Mouse (Mus musculus) gastrocnemius, adult 18-20 months (tissue): Measurements from ENCODE around the gene Tex14. TPM values are rescaled to one million over a fixed set of nuclear protein-coding genes. Genes with fewer than 3 reads are reported as not detected.

Experiments used
- DNase-seq: peaks from one replicate; pipeline ENCODE4 v3.0.0; 2021; ENCODE audit warnings: low spot score
- total RNA-seq, 2 experiments: library from RNA; stranded (reverse); gene quantifications; 2 replicates each; pipeline ENCODE4 v1.2.3; 2021

The Tex14 gene
- total RNA-seq, 2 experiments from 2014 or later = 0.14 TPM

DNA sequence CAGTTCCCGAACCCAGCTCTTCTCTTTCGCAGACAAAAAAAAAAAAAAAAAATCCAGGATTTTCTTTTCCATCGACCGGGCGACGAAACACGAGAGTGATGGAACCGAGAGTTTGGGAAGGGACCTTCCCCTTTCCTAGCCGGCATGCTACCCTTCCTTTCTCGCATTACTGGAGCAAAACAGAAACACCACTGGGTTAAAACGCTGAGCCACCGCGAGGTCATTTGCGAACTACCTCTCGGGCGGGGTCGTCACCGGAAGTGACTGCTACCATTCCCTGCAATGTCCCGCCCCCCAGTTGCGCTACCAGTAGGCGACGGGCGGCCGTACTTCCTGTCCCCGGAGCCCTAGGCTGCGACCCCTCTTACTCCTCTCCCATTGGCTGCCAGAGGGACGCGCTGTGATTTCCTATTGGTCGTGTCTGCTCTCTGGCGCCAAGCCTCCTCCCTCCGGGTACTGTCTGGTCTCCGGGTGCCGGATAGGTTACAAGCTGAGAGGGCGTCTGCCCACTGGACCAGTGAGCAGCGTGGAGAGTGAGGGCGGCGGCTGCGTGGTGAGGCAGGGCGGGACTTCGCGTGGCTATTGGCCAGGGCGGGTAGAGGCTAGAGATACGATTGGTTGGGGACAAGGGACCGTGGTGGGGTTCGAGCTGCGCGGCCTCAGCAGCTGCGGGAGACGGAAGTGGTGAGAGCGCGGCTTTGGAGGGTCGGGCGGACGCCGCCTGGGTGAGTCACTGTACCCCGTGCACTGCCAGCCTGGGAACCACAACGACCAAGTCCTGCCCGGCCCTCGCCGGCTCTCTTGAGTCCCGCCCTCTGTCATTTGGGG is 186.9 kb downstream of the Tex14 start, which contains the start of gene Mtmr4:
Gene Mtmr4 (plus strand): TSS at position 637 of the 828 bp plus-strand sequence.
- DNase-seq = peak; percentile 100

DNA sequence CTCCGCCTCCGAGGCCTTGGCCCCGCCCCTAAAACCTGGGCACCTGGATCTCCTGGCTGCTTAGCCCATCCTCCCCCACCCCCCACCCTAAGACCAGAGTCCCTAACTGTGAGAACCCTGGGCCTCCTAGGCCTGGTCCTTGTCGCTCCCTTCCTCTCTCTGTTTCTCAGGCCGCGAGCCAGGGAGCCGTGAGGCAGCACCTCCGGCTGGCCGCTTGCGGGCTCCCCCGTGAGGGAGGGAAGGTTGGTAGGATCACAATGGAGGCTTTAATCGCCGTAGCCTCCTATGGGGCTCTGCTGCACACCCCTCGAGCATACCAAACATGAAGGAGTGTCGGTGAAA is 187.5 kb downstream of the Tex14 start:
- DNase-seq = no peak

DNA sequence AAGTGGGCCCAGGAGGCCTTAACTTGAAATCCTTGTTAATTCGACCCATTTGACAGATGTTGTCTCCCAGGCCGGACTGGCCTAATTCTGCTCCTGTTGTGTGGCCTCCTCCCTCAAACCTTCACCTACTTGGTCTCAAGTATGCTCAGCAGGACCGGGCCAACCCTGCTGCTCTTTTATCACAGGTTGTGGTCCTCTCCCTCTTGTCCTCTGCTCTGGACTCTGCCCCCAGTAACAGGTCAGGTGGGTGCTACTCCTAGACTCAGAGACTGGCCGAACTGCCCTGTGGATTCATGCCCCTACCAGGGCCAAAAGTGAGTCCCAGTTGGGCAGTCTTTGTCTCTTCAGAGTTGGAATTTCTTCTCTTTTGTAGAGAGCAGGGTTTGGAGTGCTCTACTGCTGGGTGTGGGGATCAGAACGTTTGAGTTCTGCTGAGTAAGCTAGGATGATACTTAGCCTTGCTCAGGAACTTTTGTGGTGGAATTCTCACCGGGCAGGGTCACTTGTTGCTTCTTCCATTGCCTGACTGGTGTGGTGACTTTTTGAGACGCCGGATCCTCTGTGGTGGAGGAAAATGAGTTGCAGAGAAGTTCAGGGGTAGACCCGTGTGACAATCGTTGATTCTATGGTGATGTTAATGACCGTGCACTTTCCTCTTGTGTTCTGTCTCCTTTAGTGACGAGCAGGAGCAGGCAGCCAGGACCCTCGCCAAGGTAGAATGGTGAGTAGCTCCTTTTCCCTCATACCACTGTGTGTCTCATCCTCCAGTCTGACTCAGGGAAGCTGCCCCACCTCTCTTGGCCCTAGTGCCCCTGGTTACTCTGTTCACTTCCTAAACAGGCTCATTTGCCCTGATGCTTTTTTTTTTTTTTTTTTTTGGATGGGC is 188.1 kb downstream of the Tex14 start:
- DNase-seq = no peak

DNA sequence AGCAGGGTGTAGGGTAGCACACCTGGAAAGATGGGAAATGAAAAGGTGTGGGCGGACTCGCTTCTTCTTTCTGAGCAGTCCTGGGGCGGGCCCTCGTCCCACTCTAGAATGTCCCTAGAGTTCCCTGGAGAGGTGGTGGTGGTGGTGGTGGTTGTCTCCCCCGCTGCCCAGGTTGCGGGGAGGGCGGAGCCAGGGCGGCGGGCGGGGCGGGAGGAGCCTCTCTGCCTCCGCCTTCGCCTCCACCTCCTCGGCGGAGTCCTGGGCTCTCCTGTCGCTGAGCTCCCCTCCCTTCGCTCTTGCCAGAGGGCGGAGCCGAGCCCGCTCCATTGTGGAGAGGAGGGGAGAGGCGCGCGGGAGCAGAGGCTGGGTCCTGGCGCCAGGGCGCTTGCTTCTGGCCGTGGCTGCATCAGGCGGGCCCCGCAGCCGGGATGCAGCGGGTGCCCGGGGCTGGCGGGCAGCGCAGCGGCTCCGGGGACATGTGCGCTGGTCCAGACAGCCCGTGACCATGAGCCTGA is 190.5 kb downstream of the Tex14 start:
- peak; percentile 82 for DNase-seq

DNA sequence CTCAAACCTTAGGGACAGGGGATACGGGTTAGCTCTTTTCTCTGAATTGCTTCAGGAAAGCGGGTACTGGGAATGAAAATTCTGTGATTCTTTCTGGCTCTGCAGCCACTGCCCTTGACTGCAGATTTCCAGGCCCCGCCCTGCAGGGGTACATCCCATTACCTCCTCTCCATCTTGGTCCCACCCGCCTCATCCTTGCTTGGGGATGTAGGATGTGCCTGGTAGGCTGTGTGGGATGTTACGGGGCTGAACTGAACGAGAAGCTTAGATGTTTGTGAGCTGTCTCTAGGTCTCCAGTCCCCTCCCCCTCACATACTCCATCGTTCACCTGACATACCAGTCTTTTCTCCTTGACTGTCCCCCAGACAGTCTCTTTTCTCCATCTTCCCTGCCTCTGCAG is 191.1 kb downstream of the Tex14 start:
- no peak for DNase-seq

DNA sequence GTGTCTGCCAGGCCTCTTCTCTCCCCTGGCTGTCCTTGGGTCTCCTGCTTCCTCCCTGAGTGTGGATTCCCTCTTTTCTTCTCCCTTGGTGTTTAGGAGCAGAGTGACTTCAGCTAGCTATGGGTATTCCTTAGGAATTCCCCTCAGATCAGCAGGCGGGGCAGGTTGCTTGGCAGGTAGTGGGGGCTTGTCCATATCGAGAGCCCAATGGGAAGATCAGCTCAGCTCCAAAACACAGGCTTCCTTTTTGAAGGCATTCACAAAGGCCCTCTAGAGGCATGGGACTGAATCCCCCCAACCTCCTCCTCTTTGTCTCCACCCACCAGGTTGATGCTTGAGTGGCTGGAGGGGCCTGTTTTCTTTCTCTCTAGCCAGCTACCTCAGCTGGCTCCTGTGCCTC is 191.6 kb downstream of the Tex14 start:
- DNase-seq = no peak

DNA sequence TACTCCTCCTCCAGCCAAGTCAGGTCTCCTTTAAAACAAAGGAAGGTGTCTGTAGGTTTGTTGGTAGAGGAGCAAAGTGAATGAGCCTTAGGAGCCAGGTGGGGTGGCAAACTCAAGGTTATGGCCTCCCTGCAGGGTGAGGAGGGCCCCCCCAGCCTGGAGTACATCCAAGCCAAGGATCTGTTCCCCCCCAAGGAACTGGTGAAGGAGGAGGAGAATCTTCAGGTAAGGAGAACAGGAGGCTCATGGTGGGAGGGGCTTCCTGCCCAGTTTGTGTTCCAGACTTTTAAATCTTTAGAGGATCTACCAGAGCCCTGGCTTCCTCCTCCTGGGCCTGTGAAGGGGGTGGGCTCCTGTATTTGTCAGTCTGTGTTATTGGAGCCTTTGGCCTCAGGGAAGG is 192.2 kb downstream of the Tex14 start:
- DNase-seq = no peak

DNA sequence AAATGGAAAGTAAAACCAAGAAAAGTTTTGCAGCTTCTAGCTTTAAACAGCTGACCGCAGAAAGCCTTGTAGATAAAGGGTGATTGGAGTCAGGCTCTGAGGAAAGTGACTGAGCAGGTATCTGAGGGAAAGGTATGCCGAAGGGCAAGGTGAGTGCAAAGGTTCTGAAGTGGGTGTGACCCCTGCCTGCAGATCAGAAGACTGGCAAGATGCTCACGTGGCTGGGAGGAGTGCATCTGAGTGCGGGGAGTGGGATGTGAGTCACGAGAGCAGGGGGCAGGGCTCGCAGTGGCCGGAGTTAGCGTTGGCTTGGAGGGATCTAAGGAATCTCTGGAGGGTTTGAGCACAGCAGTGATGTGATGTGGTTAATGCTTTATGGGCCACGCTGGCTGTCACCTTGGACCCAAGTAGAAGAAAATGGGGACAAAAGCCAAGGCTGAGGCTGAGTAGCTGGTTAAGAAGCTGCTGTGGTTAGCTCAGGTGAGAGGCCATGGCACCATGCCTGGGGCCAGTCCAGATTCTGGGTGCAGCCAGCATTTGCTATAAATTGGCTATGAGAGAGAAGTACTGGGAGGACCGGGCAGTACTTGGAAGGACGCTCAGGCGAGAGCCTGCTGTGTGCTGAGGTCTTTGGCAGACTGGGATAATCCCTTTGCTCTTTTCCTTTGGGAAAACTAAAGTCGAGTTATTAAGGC is 194.7 kb downstream of the Tex14 start:
- DNase-seq = no peak

DNA sequence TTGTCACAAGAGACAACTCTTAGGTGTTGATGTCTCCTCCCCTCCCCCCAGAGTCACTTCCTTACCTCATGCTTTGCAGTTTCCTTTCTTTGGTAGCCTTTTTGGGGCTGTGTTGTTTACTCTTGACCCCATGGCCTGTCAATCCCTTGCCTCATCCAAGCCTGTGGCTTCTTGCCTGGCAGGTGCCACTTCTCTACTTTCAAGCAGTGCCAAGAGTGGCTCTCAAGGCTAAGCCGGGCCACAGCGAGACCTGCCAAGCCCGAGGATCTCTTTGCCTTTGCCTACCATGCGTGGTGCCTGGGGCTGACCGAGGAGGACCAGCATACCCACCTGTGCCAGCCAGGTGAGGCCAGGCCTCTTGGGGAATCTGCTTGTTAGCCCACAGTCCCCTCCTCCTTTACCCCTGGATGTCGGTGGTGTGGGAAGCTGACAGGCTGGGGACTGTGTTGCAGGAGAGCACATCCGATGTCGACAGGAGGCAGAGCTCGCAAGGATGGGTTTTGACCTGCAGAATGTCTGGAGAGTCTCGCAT is 195.5 kb downstream of the Tex14 start:
- no peak for DNase-seq

DNA sequence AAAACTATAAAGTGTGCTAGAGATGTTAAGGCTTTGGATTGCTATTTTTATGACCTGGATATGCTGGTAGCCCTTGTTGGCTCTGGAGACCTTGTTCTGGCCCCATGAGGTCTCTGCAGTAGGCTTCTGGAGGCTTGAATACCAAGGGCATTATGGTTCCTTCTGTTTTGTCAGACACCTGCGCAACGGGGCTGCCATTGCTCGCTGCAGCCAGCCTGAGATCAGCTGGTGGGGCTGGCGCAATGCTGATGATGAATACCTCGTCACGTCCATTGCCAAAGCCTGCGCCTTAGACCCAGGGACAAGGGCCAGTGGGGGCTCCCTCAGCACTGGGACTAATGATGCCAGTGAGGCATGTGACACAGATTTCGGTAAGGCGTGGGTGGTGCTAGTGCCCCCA is 197.4 kb downstream of the Tex14 start:
- no peak for DNase-seq

DNA sequence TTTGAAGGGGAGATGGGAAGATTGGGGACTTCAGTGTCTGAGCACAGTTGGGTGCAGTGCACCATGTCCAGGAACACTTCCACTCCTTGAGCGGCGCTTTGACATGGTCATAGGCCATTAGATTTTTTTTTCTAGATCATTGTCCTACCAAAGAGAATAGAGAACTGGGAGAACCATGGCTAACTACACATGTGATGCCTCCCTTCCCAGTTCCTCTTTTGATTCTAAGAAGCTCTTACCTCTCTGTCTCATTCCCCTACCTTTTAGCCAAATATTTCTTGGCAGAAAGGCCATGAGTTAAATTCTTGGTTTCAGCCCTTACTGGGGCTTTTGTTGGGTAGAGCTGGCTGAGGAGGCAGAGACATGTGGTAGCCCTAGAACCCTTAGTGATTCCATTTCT is 198.7 kb downstream of the Tex14 start:
- DNase-seq = no peak

Other genes starting within 250 kb of the Tex14 start
- under 1 TPM; 0.46 to 0.97 TPM for gene Ppm1e, start 46.0 kb upstream of the Tex14 start, total RNA-seq
- gene Rad51c, start 111 bp upstream of the Tex14 start, total RNA-seq = under 1 TPM; 0.17 to 0.18 TPM
- not detected for gene Gm11492, start 161.6 kb downstream of the Tex14 start, total RNA-seq
- 10 to 100 TPM in 1 of 2 experiments, 1 to 10 TPM in 1; 9.8 to 12.1 TPM for gene Sept4, start 163.8 kb downstream of the Tex14 start, total RNA-seq
- gene Mtmr4, start 187.1 kb downstream of the Tex14 start, total RNA-seq = 10 to 100 TPM in 1 of 2 experiments, 1 to 10 TPM in 1; 9.8 to 10.8 TPM
- gene Hsf5, start 212.1 kb downstream of the Tex14 start, total RNA-seq = not detected